Mouse (Mus musculus): ENCODE results near the gene Prss44. TPM values are rescaled to one million over a fixed set of nuclear protein-coding genes. Genes with fewer than 3 reads are reported as not detected.
A peak's percentile ranks its signal among the peaks of the same experiment; 100 is the strongest.

Prss44 gene
- polyA plus RNA-seq (2014; fragmentation: Nextera tagmentation; extraction: Ambion mirVana) = not detected in 2 replicates

DNA sequence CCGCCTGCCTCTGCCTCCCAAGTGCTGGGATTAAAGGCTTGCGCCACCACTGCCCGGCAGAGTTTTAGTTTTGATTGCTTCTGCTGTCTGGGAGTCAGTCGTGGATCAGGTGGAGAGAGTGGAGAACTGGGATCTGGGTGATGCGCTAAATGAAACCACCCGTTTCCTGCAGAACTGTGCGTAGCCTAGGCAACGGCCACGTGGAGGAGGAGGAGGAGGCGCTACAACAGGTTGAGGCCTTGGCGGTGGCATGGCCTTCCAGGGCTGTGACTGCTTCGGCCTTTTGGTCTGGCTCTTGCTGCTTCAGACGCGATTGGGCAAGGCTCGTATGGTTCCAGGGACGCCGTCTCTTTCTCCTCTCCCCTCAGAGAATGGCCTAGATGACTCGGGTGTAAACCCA is at the start of gene Prss44:
Gene Prss44 (plus strand): TSS at position 206 of the 400 bp plus-strand sequence.
- no peaks in the 10 kb centered on the region for H3K9me3 ChIP-seq (ENCODE audit: control insufficient read depth, low read length)
- no peak within 1 kb of the TSS for H3K27ac ChIP-seq (ENCODE audit: low read depth, low read length)
- no peak within 1 kb of the TSS for H3K4me3 ChIP-seq (ENCODE audit: low read depth, low read length)
- H3K4me2 ChIP-seq (ENCODE audit: low read depth, low read length) = no peak within 1 kb of the TSS
- H3K4me1 ChIP-seq (ENCODE audit: control insufficient read depth, insufficient read depth, low read length) = no peaks in the 10 kb centered on the region
- ATAC-seq (ENCODE audit: low read depth) = no peak
- no peaks in the 10 kb centered on the region for H3K36me3 ChIP-seq (ENCODE audit: control insufficient read depth, insufficient read depth, low read length)
- WGBS = 65% methylated on average over 18 of the region's 18 CpGs
- H3K27me3 ChIP-seq (ENCODE audit: control insufficient read depth, insufficient read depth, low read length) = no peaks in the 10 kb centered on the region
- no peak within 1 kb of the TSS for H3K9ac ChIP-seq (replicated peaks; ENCODE audit: low read depth, low read length)

DNA sequence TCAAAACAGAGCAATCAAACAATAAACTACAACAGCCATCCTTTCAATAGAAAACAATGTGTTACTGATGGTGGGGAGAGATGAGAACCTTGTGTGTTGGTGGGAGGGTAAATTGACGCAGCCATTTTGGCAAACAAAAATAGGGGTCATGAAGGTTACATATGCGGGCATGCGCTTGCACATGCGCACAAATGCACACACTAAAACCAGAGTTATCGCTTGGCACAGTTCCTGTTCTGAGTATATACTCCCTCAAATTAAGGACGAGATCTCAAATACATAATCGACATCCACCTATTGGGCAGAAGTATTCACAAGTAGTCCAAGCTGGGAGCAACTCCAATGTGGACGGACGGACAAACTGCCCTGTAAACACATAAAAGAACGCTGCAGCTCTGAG is 41.5 kb upstream of the Prss44 start:
- H3K9me3 ChIP-seq (ENCODE audit: control insufficient read depth, low read length) = no peaks in the 10 kb centered on the region
- 95% methylated on average over 10 of the region's 10 CpGs for whole genome bisulfite sequencing
- no peak overlapping the region for H3K4me3 ChIP-seq (ENCODE audit: low read depth, low read length)
- no peak overlapping the region for H3K4me2 ChIP-seq (ENCODE audit: low read depth, low read length)
- no peak overlapping the region for H3K9ac ChIP-seq (replicated peaks; ENCODE audit: low read depth, low read length)
- no peak for ATAC-seq (ENCODE audit: low read depth)
- no peaks in the 10 kb centered on the region for H3K27me3 ChIP-seq (ENCODE audit: control insufficient read depth, insufficient read depth, low read length)
- H3K36me3 ChIP-seq (ENCODE audit: control insufficient read depth, insufficient read depth, low read length) = no peaks in the 10 kb centered on the region
- H3K27ac ChIP-seq (ENCODE audit: low read depth, low read length) = no peak overlapping the region
- H3K4me1 ChIP-seq (ENCODE audit: control insufficient read depth, insufficient read depth, low read length) = no peaks in the 10 kb centered on the region

DNA sequence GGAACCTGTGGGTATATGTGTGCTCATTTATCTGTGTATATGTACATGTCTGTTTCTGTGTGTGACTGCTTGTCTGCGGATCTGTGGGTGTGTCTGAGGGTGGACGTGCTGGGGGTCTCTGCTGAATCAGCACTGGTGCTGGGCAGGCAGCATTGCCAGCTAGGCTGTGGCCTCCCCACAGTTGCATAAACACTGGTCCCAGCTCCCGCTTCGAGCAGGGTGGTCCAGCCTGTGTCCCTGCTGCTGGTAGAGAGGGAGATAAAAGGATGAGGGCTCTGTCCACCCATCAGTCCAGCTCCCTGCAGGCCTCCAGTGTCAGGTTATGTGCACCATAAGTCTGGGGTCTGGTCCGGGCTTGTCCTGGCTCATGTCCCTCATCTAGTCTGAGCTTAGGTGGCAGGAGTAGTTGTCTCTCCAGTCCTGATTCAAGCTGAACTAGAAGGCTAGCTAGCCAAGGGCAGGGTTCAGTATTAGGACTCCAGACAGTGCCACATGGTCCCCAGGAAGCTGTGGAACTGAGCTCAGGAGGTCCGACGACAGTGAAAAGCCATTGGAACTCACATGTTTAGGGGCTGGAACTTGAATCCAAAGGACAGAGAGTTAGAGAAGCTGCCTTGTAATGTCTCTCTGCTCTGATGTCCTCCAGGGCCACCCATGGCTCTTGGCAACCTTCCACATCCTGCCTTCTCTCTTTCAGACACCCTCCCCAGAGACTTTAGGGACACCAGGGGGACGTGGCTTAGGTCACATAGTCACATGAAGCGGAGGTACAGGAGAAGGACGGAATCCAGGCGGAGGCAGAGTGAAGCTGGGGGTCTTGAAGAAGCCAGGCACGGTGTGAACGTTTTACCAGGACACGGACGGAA is 39.2 kb upstream of the Prss44 start:
- H3K4me1 ChIP-seq (ENCODE audit: control insufficient read depth, insufficient read depth, low read length) = no peaks in the 10 kb centered on the region
- H3K36me3 ChIP-seq (ENCODE audit: control insufficient read depth, insufficient read depth, low read length) = no peaks in the 10 kb centered on the region
- H3K4me2 ChIP-seq (ENCODE audit: low read depth, low read length) = no peak overlapping the region
- 77% methylated on average over 15 of the region's 15 CpGs for WGBS
- no peak overlapping the region for H3K4me3 ChIP-seq (ENCODE audit: low read depth, low read length)
- H3K9ac ChIP-seq (replicated peaks; ENCODE audit: low read depth, low read length) = no peak overlapping the region
- no peaks in the 10 kb centered on the region for H3K27me3 ChIP-seq (ENCODE audit: control insufficient read depth, insufficient read depth, low read length)
- no peak for ATAC-seq (ENCODE audit: low read depth)
- no peak overlapping the region for H3K27ac ChIP-seq (ENCODE audit: low read depth, low read length)
- H3K9me3 ChIP-seq (ENCODE audit: control insufficient read depth, low read length) = no peaks in the 10 kb centered on the region

DNA sequence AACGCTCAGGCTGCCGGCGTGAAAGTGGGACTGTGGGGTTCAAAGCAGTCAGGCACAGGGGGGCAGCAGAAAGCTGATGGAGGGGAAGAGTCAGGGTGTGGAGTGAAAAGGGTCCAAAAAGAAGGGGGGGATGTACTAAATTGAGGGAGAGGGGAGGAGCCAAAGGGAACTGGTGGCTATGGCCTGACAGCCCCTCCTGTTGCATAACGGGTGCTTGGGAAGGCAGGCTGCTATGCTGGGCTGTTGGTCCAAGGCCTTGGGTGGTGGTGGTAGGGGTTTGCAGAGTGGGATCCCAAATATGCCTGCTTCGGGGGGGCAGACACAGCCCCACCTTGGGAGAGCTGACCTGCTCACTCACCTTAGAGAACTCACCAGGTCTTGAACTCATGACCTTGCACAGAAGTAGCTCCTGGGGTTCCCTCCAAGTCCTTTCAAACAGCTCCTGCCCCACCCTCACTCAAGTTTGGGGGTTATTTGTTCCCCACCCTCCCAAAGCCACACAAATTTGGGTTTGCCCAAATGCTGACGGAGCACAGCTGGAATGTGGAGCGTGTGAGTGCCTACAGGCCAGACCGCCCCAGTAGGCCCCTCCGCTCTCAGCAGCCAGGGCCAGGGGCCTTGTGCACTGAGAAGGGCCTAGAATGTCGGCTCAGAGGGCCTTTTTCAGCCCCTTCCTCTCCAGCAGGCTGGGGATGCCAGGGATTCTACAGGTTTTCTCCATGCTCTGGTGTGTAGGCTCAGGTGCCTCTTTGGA is 38.3 kb upstream of the Prss44 start:
- Histone ChIP-seq H3K4me3 (ENCODE audit: low read depth, low read length) (no peak overlapping the region), H3K36me3 (ENCODE audit: control insufficient read depth, insufficient read depth, low read length) (no peaks in the 10 kb centered on the region), H3K27ac (ENCODE audit: low read depth, low read length) (no peak overlapping the region), H3K4me1 (ENCODE audit: control insufficient read depth, insufficient read depth, low read length) (no peaks in the 10 kb centered on the region), H3K4me2 (ENCODE audit: low read depth, low read length) (no peak overlapping the region), H3K9me3 (ENCODE audit: control insufficient read depth, low read length) (no peaks in the 10 kb centered on the region), H3K27me3 (ENCODE audit: control insufficient read depth, insufficient read depth, low read length) (no peaks in the 10 kb centered on the region), H3K9ac (replicated peaks; ENCODE audit: low read depth, low read length) (no peak overlapping the region)
- ATAC-seq (ENCODE audit: low read depth) = no peak
- WGBS = 91% methylated on average over 10 of the region's 10 CpGs

DNA sequence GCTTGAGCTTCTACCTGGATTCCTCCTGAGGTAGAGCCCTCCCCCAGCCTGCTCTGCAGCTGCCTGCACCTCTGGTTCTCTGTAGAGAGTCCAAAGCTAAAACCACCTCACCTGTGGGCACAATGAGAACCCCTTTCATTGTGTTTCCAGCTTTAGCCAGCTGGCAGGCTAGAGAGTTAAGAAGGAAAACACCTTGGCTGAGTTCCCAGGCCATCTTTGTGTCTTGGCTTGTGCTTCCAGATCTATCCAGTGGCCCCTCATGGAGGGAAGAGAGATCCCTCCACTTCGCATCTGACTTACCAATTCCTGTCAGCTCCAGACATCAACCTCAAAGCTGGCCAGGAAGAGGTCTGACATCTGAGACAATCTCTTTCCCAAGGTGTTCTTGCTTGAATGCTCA is 35.7 kb upstream of the Prss44 start:
- no peaks in the 10 kb centered on the region for H3K27me3 ChIP-seq (ENCODE audit: control insufficient read depth, insufficient read depth, low read length)
- H3K27ac ChIP-seq (ENCODE audit: low read depth, low read length) = no peak overlapping the region
- H3K9me3 ChIP-seq (ENCODE audit: control insufficient read depth, low read length) = no peaks in the 10 kb centered on the region
- H3K9ac ChIP-seq (replicated peaks; ENCODE audit: low read depth, low read length) = no peak overlapping the region
- no peaks in the 10 kb centered on the region for H3K36me3 ChIP-seq (ENCODE audit: control insufficient read depth, insufficient read depth, low read length)
- ATAC-seq (ENCODE audit: low read depth) = no peak
- H3K4me2 ChIP-seq (ENCODE audit: low read depth, low read length) = no peak overlapping the region
- no peaks in the 10 kb centered on the region; the same call in 1 of the 2 replicates for H3K4me1 ChIP-seq (ENCODE audit: control insufficient read depth, insufficient read depth, low read length)
- H3K4me3 ChIP-seq (ENCODE audit: low read depth, low read length) = no peak overlapping the region
- WGBS = 85% methylated on average over 1 of the region's 1 CpGs

DNA sequence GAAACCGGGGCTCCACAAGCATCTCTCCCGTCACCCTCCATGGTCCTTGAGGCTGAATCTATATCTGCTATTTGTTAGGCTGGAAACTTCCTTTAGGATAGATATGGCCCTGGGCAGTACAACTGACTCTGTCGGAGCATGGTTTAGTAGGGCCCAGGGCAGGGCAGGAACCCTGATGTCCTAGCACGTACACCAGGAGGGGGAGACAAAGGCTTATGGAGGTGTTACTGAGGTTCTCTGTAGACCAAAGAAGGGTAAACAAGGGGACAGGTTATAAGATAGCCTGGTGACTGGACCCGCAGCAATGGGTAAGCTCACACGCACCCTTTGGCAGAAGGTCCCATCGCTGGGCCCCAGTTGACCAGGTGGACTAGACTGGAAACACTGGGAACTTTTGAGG is 35.2 kb upstream of the Prss44 start:
- no peaks in the 10 kb centered on the region for H3K9me3 ChIP-seq (ENCODE audit: control insufficient read depth, low read length)
- no peak overlapping the region for H3K4me2 ChIP-seq (ENCODE audit: low read depth, low read length)
- no peak for ATAC-seq (ENCODE audit: low read depth)
- 83% methylated on average over 7 of the region's 7 CpGs for WGBS
- H3K36me3 ChIP-seq (ENCODE audit: control insufficient read depth, insufficient read depth, low read length) = no peaks in the 10 kb centered on the region
- no peak overlapping the region for H3K9ac ChIP-seq (replicated peaks; ENCODE audit: low read depth, low read length)
- no peaks in the 10 kb centered on the region; the same call in 1 of the 2 replicates for H3K4me1 ChIP-seq (ENCODE audit: control insufficient read depth, insufficient read depth, low read length)
- no peak overlapping the region for H3K4me3 ChIP-seq (ENCODE audit: low read depth, low read length)
- no peak overlapping the region for H3K27ac ChIP-seq (ENCODE audit: low read depth, low read length)
- no peaks in the 10 kb centered on the region for H3K27me3 ChIP-seq (ENCODE audit: control insufficient read depth, insufficient read depth, low read length)

DNA sequence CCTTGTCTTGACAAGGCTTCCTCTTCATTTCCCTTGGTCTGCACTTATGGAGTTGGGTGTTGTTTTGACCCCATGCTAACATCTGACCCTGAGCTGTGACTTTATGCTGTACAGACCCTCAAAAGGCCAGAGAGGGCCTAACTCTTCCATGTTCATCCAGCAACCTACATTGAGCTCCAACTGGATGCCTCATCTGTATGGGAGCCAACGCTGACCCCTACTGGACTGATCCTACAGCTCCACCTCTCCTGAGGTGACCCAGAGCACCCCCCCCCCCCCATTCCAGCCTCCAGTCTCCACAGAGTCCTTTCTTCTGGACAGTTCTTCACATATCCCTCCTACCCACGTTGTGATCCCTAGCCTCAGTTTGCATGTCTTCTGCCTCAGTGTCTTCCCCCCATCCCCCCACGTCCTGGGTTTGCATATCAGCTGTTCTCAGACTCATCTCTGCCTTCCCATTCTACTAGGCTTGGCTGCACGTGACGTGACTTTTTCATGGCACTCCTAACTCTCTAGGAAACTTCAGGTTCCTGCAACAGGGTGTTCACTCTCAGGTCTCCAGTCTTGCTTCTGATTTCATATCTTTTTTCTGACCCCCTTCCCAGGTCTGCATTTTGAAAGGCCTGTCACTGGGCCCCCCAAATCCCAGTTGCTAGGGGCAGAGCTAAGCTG is 34.4 kb upstream of the Prss44 start:
- H3K4me1 ChIP-seq (ENCODE audit: control insufficient read depth, insufficient read depth, low read length) = no peaks in the 10 kb centered on the region; the same call in 1 of the 2 replicates
- no peak overlapping the region for H3K27ac ChIP-seq (ENCODE audit: low read depth, low read length)
- no peak for ATAC-seq (ENCODE audit: low read depth)
- H3K36me3 ChIP-seq (ENCODE audit: control insufficient read depth, insufficient read depth, low read length) = no peaks in the 10 kb centered on the region
- no peak overlapping the region for H3K4me3 ChIP-seq (ENCODE audit: low read depth, low read length)
- no peak overlapping the region for H3K4me2 ChIP-seq (ENCODE audit: low read depth, low read length)
- H3K9ac ChIP-seq (replicated peaks; ENCODE audit: low read depth, low read length) = no peak overlapping the region
- WGBS = 58% methylated on average over 5 of the region's 5 CpGs
- H3K9me3 ChIP-seq (ENCODE audit: control insufficient read depth, low read length) = no peaks in the 10 kb centered on the region
- H3K27me3 ChIP-seq (ENCODE audit: control insufficient read depth, insufficient read depth, low read length) = no peaks in the 10 kb centered on the region

DNA sequence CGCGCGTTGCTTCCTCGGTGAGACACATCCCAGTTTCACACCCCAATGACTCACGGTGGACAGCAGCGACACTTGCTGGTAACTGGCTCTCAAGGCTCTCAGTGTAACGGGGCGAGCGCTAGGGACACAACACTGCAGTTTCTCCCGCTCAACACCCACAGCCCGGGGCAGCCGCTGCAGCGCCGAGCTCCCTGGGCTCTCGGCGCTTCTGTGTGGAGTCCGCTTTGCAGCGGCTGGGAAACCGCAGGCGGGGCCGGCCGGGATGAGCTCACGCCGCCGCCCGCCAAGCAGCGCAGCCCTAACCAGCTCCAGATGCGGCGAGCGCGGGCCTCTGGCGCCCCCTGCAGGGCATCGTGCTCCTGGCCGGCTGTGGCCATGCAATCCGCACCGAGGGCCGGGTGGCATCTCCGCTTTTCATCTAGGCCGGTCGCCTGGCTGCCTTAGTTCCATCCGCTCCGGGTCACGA is 32.5 kb upstream of the Prss44 start:
- under 1% methylated on average over 43 of the region's 43 CpGs for WGBS
- Histone ChIP-seq H3K27me3 (ENCODE audit: control insufficient read depth, insufficient read depth, low read length) (no peaks in the 10 kb centered on the region), H3K27ac (ENCODE audit: low read depth, low read length) (peak overlapping the region; percentile 74), H3K9me3 (ENCODE audit: control insufficient read depth, low read length) (no peaks in the 10 kb centered on the region), H3K36me3 (ENCODE audit: control insufficient read depth, insufficient read depth, low read length) (no peaks in the 10 kb centered on the region), H3K4me3 (ENCODE audit: low read depth, low read length) (peak overlapping the region; percentile 44), H3K4me2 (ENCODE audit: low read depth, low read length) (peak overlapping the region; percentile 70), H3K9ac (replicated peaks; ENCODE audit: low read depth, low read length) (peak overlapping the region; percentile 70), H3K4me1 (ENCODE audit: control insufficient read depth, insufficient read depth, low read length) (no peaks in the 10 kb centered on the region; the same call in 1 of the 2 replicates)
- peak; percentile 97 for ATAC-seq (ENCODE audit: low read depth)
